Mouse (Mus musculus): ENCODE measurements around the gene Urb2. TPM values are rescaled to one million over a fixed set of nuclear protein-coding genes. Genes with fewer than 3 reads are reported as not detected.

Urb2 gene
- 6.0 and 6.5 TPM in 2 replicates for polyA plus RNA-seq (2014; fragmentation: Nextera tagmentation; extraction: Ambion mirVana)

GRCm38 (mm10) chr8:124021237-124022227 is at the start of gene Urb2, which contains the start of gene Taf5l:
Gene Urb2 (plus strand): TSS chr8:124021508.
Gene Taf5l (minus strand): TSS chr8:124021397.
- peak; percentile 90 for ATAC-seq (replicated peaks; ENCODE audit: insufficient number of reproducible peaks, low FRiP score, low TSS enrichment)

GRCm38 (mm10) chr8:123973495-123973894 is 47.8 kb upstream of the Urb2 start:
- 65% methylated on average over 1 of the region's 1 CpGs for WGBS (ENCODE audit: insufficient replicate concordance)
- ATAC-seq (replicated peaks; ENCODE audit: insufficient number of reproducible peaks, low FRiP score, low TSS enrichment) = no peak
- no peak overlapping the region for H3K4me2 ChIP-seq

More at GRCm38 (mm10) chr8:124021237-124022227, at the start of gene Urb2, which contains the start of gene Taf5l:
- 1% methylated on average over 73 of the region's 74 CpGs for WGBS (ENCODE audit: insufficient replicate concordance)
- H3K9ac ChIP-seq (ENCODE audit: low read depth, low read length) = peak within 1 kb of the TSS; percentile 93
- H3K27ac ChIP-seq (ENCODE audit: low read depth, low read length) = peak within 1 kb of the TSS; percentile 89
- H3K27me3 ChIP-seq (ENCODE audit: control insufficient read depth, insufficient read depth, low read length) = no peaks in the 10 kb centered on the region
- no peaks in the 10 kb centered on the region for H3K9me3 ChIP-seq (replicated peaks; ENCODE audit: control insufficient read depth, low read length)
- H3K4me3 ChIP-seq (ENCODE audit: low read depth, low read length) = peak within 1 kb of the TSS; percentile 91
- peaks cover 4% of the 10 kb centered on the region; the same call in 1 of the 2 replicates for H3K36me3 ChIP-seq (ENCODE audit: control insufficient read depth, insufficient read depth, low read length)
- peak within 1 kb of the TSS; percentile 85 for H3K4me2 ChIP-seq
- peaks cover 17% of the 10 kb centered on the region for H3K4me1 ChIP-seq (ENCODE audit: control insufficient read depth, insufficient read depth, low read length)

GRCm38 (mm10) chr8:123977499-123977898 is 43.8 kb upstream of the Urb2 start:
- no peaks in the 10 kb centered on the region for H3K9me3 ChIP-seq (replicated peaks; ENCODE audit: control insufficient read depth, low read length)
- ATAC-seq (replicated peaks; ENCODE audit: insufficient number of reproducible peaks, low FRiP score, low TSS enrichment) = no peak
- H3K4me3 ChIP-seq (ENCODE audit: low read depth, low read length) = peak overlapping the region; percentile 29
- H3K9ac ChIP-seq (ENCODE audit: low read depth, low read length) = 0 out of 2 replicates have a peak overlapping the region, but pooled peaks have one; percentile 34
- no peaks in the 10 kb centered on the region for H3K36me3 ChIP-seq (ENCODE audit: control insufficient read depth, insufficient read depth, low read length)
- peak overlapping the region; percentile 58 for H3K4me2 ChIP-seq
- 86% methylated on average over 4 of the region's 4 CpGs for WGBS (ENCODE audit: insufficient replicate concordance)
- peak overlapping the region; percentile 86 for H3K27ac ChIP-seq (ENCODE audit: low read depth, low read length)
- H3K27me3 ChIP-seq (ENCODE audit: control insufficient read depth, insufficient read depth, low read length) = no peaks in the 10 kb centered on the region
- H3K4me1 ChIP-seq (ENCODE audit: control insufficient read depth, insufficient read depth, low read length) = peaks cover 32% of the 10 kb centered on the region

More at GRCm38 (mm10) chr8:123973495-123973894, 47.8 kb upstream of the Urb2 start:
- Histone ChIP-seq H3K9ac (ENCODE audit: low read depth, low read length) (no peak overlapping the region), H3K4me1 (ENCODE audit: control insufficient read depth, insufficient read depth, low read length) (peaks cover 11% of the 10 kb centered on the region), H3K4me3 (ENCODE audit: low read depth, low read length) (no peak overlapping the region), H3K36me3 (ENCODE audit: control insufficient read depth, insufficient read depth, low read length) (no peaks in the 10 kb centered on the region), H3K27me3 (ENCODE audit: control insufficient read depth, insufficient read depth, low read length) (no peaks in the 10 kb centered on the region), H3K27ac (ENCODE audit: low read depth, low read length) (no peak overlapping the region), H3K9me3 (replicated peaks; ENCODE audit: control insufficient read depth, low read length) (no peaks in the 10 kb centered on the region)

GRCm38 (mm10) chr8:123978166-123978838 is 43.0 kb upstream of the Urb2 start:
- WGBS (ENCODE audit: insufficient replicate concordance) = 30% methylated on average over 14 of the region's 14 CpGs
- H3K4me2 ChIP-seq = peak overlapping the region; percentile 58
- peaks cover 32% of the 10 kb centered on the region for H3K4me1 ChIP-seq (ENCODE audit: control insufficient read depth, insufficient read depth, low read length)
- H3K27ac ChIP-seq (ENCODE audit: low read depth, low read length) = peak overlapping the region; percentile 86
- H3K4me3 ChIP-seq (ENCODE audit: low read depth, low read length) = peak overlapping the region; percentile 29
- no peak for ATAC-seq (replicated peaks; ENCODE audit: insufficient number of reproducible peaks, low FRiP score, low TSS enrichment)
- peak overlapping the region; percentile 64 for H3K9ac ChIP-seq (ENCODE audit: low read depth, low read length)
- H3K36me3 ChIP-seq (ENCODE audit: control insufficient read depth, insufficient read depth, low read length) = no peaks in the 10 kb centered on the region
- H3K9me3 ChIP-seq (replicated peaks; ENCODE audit: control insufficient read depth, low read length) = no peaks in the 10 kb centered on the region
- H3K27me3 ChIP-seq (ENCODE audit: control insufficient read depth, insufficient read depth, low read length) = no peaks in the 10 kb centered on the region

- H3K36me3 ChIP-seq (ENCODE audit: control insufficient read depth, insufficient read depth, low read length) = no peaks in the 10 kb centered on the region
- H3K4me3 ChIP-seq (ENCODE audit: low read depth, low read length) = peak overlapping the region; percentile 90
- no peaks in the 10 kb centered on the region for H3K27me3 ChIP-seq (ENCODE audit: control insufficient read depth, insufficient read depth, low read length)
- H3K9ac ChIP-seq (ENCODE audit: low read depth, low read length) = peak overlapping the region; percentile 64
- H3K27ac ChIP-seq (ENCODE audit: low read depth, low read length) = peak overlapping the region; percentile 86
- peak; percentile 85 for ATAC-seq (replicated peaks; ENCODE audit: insufficient number of reproducible peaks, low FRiP score, low TSS enrichment)
- H3K4me1 ChIP-seq (ENCODE audit: control insufficient read depth, insufficient read depth, low read length) = peaks cover 32% of the 10 kb centered on the region
- H3K9me3 ChIP-seq (replicated peaks; ENCODE audit: control insufficient read depth, low read length) = no peaks in the 10 kb centered on the region
- WGBS (ENCODE audit: insufficient replicate concordance) = 18% methylated on average over 8 of the region's 8 CpGs
- peak overlapping the region; percentile 58 for H3K4me2 ChIP-seq
These were observed 42.4 kb upstream of the Urb2 start for GRCm38 (mm10) chr8:123978926-123979325.

GRCm38 (mm10) chr8:123980239-123980638 is 41.1 kb upstream of the Urb2 start:
- Histone ChIP-seq H3K27ac (ENCODE audit: low read depth, low read length) (peak overlapping the region; percentile 86), H3K4me2 (peak overlapping the region; percentile 44), H3K4me3 (ENCODE audit: low read depth, low read length) (peak overlapping the region; percentile 90), H3K4me1 (ENCODE audit: control insufficient read depth, insufficient read depth, low read length) (peaks cover 32% of the 10 kb centered on the region), H3K27me3 (ENCODE audit: control insufficient read depth, insufficient read depth, low read length) (no peaks in the 10 kb centered on the region), H3K36me3 (ENCODE audit: control insufficient read depth, insufficient read depth, low read length) (no peaks in the 10 kb centered on the region), H3K9ac (ENCODE audit: low read depth, low read length) (peak overlapping the region; percentile 59), H3K9me3 (replicated peaks; ENCODE audit: control insufficient read depth, low read length) (no peaks in the 10 kb centered on the region)
- WGBS (ENCODE audit: insufficient replicate concordance) = 49% methylated on average over 4 of the region's 4 CpGs
- ATAC-seq (replicated peaks; ENCODE audit: insufficient number of reproducible peaks, low FRiP score, low TSS enrichment) = no peak

GRCm38 (mm10) chr8:123981674-123982073 is 39.6 kb upstream of the Urb2 start:
- H3K36me3 ChIP-seq (ENCODE audit: control insufficient read depth, insufficient read depth, low read length) = no peaks in the 10 kb centered on the region
- WGBS (ENCODE audit: insufficient replicate concordance) = 42% methylated on average over 4 of the region's 4 CpGs
- H3K27me3 ChIP-seq (ENCODE audit: control insufficient read depth, insufficient read depth, low read length) = no peaks in the 10 kb centered on the region
- ATAC-seq (replicated peaks; ENCODE audit: insufficient number of reproducible peaks, low FRiP score, low TSS enrichment) = no peak
- H3K27ac ChIP-seq (ENCODE audit: low read depth, low read length) = peak overlapping the region; percentile 42
- H3K4me2 ChIP-seq = peak overlapping the region; percentile 94
- H3K9me3 ChIP-seq (replicated peaks; ENCODE audit: control insufficient read depth, low read length) = no peaks in the 10 kb centered on the region
- peak overlapping the region; percentile 96; the same call in 1 of the 2 replicates for H3K9ac ChIP-seq (ENCODE audit: low read depth, low read length)
- H3K4me3 ChIP-seq (ENCODE audit: low read depth, low read length) = peak overlapping the region; percentile 90
- peaks cover 32% of the 10 kb centered on the region for H3K4me1 ChIP-seq (ENCODE audit: control insufficient read depth, insufficient read depth, low read length)

GRCm38 (mm10) chr8:123982291-123982793 is 39.0 kb upstream of the Urb2 start:
- peak overlapping the region; percentile 90 for H3K4me3 ChIP-seq (ENCODE audit: low read depth, low read length)
- H3K27ac ChIP-seq (ENCODE audit: low read depth, low read length) = peak overlapping the region; percentile 97
- H3K9me3 ChIP-seq (replicated peaks; ENCODE audit: control insufficient read depth, low read length) = no peaks in the 10 kb centered on the region
- peak overlapping the region; percentile 96 for H3K9ac ChIP-seq (ENCODE audit: low read depth, low read length)
- H3K4me1 ChIP-seq (ENCODE audit: control insufficient read depth, insufficient read depth, low read length) = peaks cover 32% of the 10 kb centered on the region
- H3K27me3 ChIP-seq (ENCODE audit: control insufficient read depth, insufficient read depth, low read length) = no peaks in the 10 kb centered on the region
- ATAC-seq (replicated peaks; ENCODE audit: insufficient number of reproducible peaks, low FRiP score, low TSS enrichment) = no peak
- H3K36me3 ChIP-seq (ENCODE audit: control insufficient read depth, insufficient read depth, low read length) = no peaks in the 10 kb centered on the region
- under 1% methylated on average over 44 of the region's 48 CpGs for WGBS (ENCODE audit: insufficient replicate concordance)
- peak overlapping the region; percentile 94 for H3K4me2 ChIP-seq

Data from heart, embryonic 11.5 days (tissue).